Mouse (Mus musculus) heart, embryonic 11.5 days (tissue): ENCODE measurements around the gene Il1f5. TPM values are rescaled to one million over a fixed set of nuclear protein-coding genes. Genes with fewer than 3 reads are reported as not detected.

Source experiments
- ATAC-seq: fragments of 200-750 bp; cut with Nextera tagmentation; replicated peaks from 2 replicates; pipeline ENCODE4 v1.8.0; 2017; ENCODE audit warnings: moderate library complexity; ENCODE audit not compliant: insufficient number of reproducible peaks, low FRiP score, low TSS enrichment
- H3K27ac ChIP-seq: fragments of 300-500 bp; sonication (generic); 2 replicates; pipeline ENCODE4 v1.5.1; 2014; ENCODE audit warnings: mild to moderate bottlenecking, low read depth, low read length
- H3K27me3 ChIP-seq: fragments of 300-500 bp; sonication (generic); 2 replicates; pipeline ENCODE4 v1.6.1; 2014; ENCODE audit warnings: mild to moderate bottlenecking, low read length, mixed read lengths; ENCODE audit not compliant: control insufficient read depth, insufficient read depth
- H3K36me3 ChIP-seq: fragments of 300-500 bp; sonication (generic); 2 replicates; pipeline ENCODE4 v1.6.1; 2014; ENCODE audit warnings: mild to moderate bottlenecking, low read length, moderate library complexity, mixed read lengths; ENCODE audit not compliant: control insufficient read depth, insufficient read depth
- H3K4me1 ChIP-seq: fragments of 300-500 bp; sonication (generic); 2 replicates; pipeline ENCODE4 v1.6.1; 2014; ENCODE audit warnings: low read length; ENCODE audit not compliant: control insufficient read depth, insufficient read depth
- H3K4me2 ChIP-seq: fragments of 300-500 bp; sonication (generic); 2 replicates; pipeline ENCODE4 v1.6.1; 2014; ENCODE audit warnings: mild to moderate bottlenecking, moderate library complexity
- H3K4me3 ChIP-seq: fragments of 300-500 bp; sonication (generic); 2 replicates; pipeline ENCODE4 v1.5.1; 2014; ENCODE audit warnings: low read depth, low read length
- H3K9ac ChIP-seq: fragments of 300-500 bp; sonication (generic); 2 replicates; pipeline ENCODE4 v1.6.1; 2014; ENCODE audit warnings: mild to moderate bottlenecking, low read depth, low read length, moderate library complexity
- H3K9me3 ChIP-seq: fragments of 300-500 bp; sonication (generic); replicated peaks from 2 replicates; pipeline ENCODE4 v1.6.1; 2016; ENCODE audit warnings: low read length; ENCODE audit not compliant: control insufficient read depth
- WGBS: fragments of 180-500 bp; shearing (Covaris S2); extraction: QIAGEN DNeasy Blood & Tissue Kit; methylation state at CpG from one replicate; pipeline ENCODE4 v1.1.7; 2014; ENCODE audit not compliant: insufficient replicate concordance; 5-methylcytosine and 5-hydroxymethylcytosine counted together
- polyA plus RNA-seq: library from polyadenylated mRNA; unstranded; fragments of >200 nt; fragmentation: Nextera tagmentation; extraction: Ambion mirVana; gene quantifications from 2 replicates; pipeline ENCODE4 v1.2.1, GENCODE M21; 2014

The Il1f5 gene
- polyA plus RNA-seq, 1 experiment from 2014 or later: not detected

DNA sequence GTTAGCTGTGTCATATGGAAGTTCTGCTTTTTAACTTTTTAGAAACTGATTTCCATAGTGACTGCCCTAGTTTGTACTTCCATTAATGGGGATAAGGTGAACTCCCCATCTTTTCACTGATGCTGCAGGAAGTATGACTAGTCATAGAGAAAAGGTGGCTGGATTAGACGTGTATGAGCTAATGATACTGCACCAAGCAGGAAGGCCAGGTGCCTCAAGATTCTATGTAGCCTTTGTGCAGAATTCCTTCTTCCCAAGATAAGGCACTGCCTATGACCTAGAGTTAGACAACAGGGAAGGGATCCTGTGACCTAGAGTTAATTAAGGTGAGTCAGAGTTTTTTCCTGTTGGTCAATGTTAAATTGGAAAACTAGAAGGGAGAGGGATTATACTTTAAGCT is 40.2 kb downstream of the Il1f5 start:
- Histone ChIP-seq H3K9me3 (no peaks in the 10 kb centered on the region), H3K9ac (no peak overlapping the region), H3K36me3 (no peaks in the 10 kb centered on the region), H3K4me3 (no peak overlapping the region), H3K4me2 (no peak overlapping the region), H3K27ac (no peak overlapping the region), H3K4me1 (no peaks in the 10 kb centered on the region), H3K27me3 (no peaks in the 10 kb centered on the region)
- ATAC-seq: no peak
- WGBS: 84% methylated on average over 1 of the region's 1 CpGs

DNA sequence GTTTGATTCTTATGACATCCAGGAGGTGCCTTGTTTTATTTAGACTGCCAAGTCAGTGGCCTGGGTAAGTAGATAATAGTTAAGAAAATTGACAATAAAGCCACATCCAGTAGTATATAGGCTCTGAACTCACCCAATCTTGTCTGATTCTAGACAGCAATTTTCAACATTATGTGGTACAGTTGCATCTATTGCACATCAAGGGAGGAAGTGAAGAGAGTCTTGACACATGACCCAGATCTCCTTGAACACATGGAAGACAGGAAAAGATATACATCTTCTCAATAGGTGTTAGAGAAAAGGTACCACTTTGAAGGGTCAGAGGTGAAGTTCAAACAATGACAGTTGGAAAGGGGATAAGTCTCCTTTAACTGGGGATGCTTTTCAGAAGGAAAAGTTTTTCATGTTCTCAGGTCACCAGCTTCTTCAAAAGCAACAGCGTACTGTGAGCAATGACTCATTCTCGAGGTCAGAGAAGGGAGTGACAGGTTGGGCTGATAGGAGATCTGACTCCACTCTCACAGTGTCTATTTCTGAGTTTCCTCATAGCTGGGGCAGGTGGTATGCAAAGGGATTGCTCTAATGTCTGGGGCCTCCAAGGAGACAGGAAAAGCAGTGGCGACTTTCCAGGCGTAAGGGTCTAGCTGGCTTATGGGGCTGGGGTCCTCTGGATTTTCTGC is 41.3 kb downstream of the Il1f5 start:
- Histone ChIP-seq H3K4me2 (no peak overlapping the region), H3K27me3 (no peaks in the 10 kb centered on the region), H3K9ac (no peak overlapping the region), H3K4me3 (no peak overlapping the region), H3K9me3 (no peaks in the 10 kb centered on the region), H3K27ac (no peak overlapping the region), H3K4me1 (no peaks in the 10 kb centered on the region), H3K36me3 (no peaks in the 10 kb centered on the region)
- no peak for ATAC-seq
- 59% methylated on average over 4 of the region's 4 CpGs for WGBS

Other genes starting within 250 kb of the Il1f5 start
- 3.6 and 5.7 TPM in 2 replicates for gene Hnmt, start 227.6 kb upstream of the Il1f5 start, polyA plus RNA-seq
- not detected in 2 replicates for gene Tbpl2, start 180.4 kb upstream of the Il1f5 start, polyA plus RNA-seq
- not detected in 2 replicates for gene Il1f8, start 123.8 kb upstream of the Il1f5 start, polyA plus RNA-seq
- not detected in 2 replicates for gene Il1f9, start 90.5 kb upstream of the Il1f5 start, polyA plus RNA-seq
- not detected in 2 replicates for gene Il1f6, start 61.5 kb upstream of the Il1f5 start, polyA plus RNA-seq
- gene Il1f10, start 14.2 kb downstream of the Il1f5 start, polyA plus RNA-seq: not detected in 2 replicates
- not detected in 2 replicates for gene Il1rn, start 59.9 kb downstream of the Il1f5 start, polyA plus RNA-seq
- 0.42 and 0.46 TPM in 2 replicates for gene Psd4, start 90.6 kb downstream of the Il1f5 start, polyA plus RNA-seq
- gene Pax8, start 198.6 kb downstream of the Il1f5 start, polyA plus RNA-seq: 0.27 TPM in 1 of 2 replicates, not detected in the other